Mouse (Mus musculus) C2C12 (cell line): Measurements from ENCODE around the gene Haus3.

Experiments used
- CTCF ChIP-seq: IDR thresholded peaks from one replicate; pipeline ENCODE4 v1.5.1; 2011; ENCODE audit not compliant: control insufficient read depth, insufficient read depth, insufficient read length
- MYOD1 ChIP-seq: IDR thresholded peaks from one replicate; pipeline ENCODE4 v1.6.1; 2011; ENCODE audit warnings: low read depth; ENCODE audit not compliant: control insufficient read depth, insufficient read length

- TF ChIP-seq CTCF (no peak), MYOD1 (no peak)
Observed at GRCm38 (mm10) chr5:34147554-34147953, 21.8 kb downstream of the Haus3 start.
